Comparison of ENCODE assay signal across 8 mouse cellular contexts in the genomic region with DNA sequence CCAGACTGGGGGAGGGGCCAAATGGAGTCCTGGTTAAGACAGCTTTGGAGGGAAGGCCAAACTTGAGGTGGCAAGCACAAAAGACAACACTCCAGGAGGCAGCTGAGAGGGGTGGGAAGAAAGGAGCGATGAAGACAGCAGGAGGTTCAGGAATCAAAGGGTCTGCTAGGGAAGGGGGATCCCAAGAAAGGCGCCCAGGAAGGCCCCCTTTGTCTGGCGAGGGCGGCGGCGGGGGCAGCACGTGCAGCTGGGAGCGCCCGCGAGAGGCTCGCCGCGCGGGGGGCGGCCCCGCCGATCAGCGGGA. TPM values are rescaled to one million over a fixed set of nuclear protein-coding genes. Genes with fewer than 3 reads are reported as not detected.
DNase-seq lines count a peak whose midpoint lies in the region; ATAC-seq and TF ChIP-seq lines count a peak whose summit lies in the region.

No protein-coding gene starts in this region.

- H3K4me2 ChIP-seq in hindbrain, embryonic 14.5 days (replicated peaks), result peak overlapping the region; percentile 90
- peak overlapping the region; percentile 85 for H3K4me2 ChIP-seq in liver, embryonic 15.5 days
- peak overlapping the region; percentile 82 for H3K4me2 ChIP-seq in stomach, embryonic 15.5 days

- no peak for TF ChIP-seq CTCF in heart, adult 2 months (IDR thresholded peaks at IDR 0.05)
- no peak for TF ChIP-seq CTCF in cortical plate, adult 2 months (IDR thresholded peaks at IDR 0.05; ENCODE audit: extremely low read depth, insufficient read depth, low read length)

- intact Hi-C loops in heart, adult 2 months (cut with DNase I), result loop anchor here (1.0 kb wide), 1 partner anchor 19 kb away; no protein-coding TSS in a partner anchor

- peaks cover 19% of the 10 kb centered on the region for H3K4me1 ChIP-seq in heart, adult 2 months (ENCODE audit: control insufficient read depth, insufficient read depth, low read length)
- H3K4me1 ChIP-seq in cortical plate, adult 2 months (ENCODE audit: control insufficient read depth, insufficient read depth, low read length), result peaks cover 7% of the 10 kb centered on the region; the same call in 1 of the 2 replicates
- H3K4me1 ChIP-seq in hindbrain, embryonic 14.5 days (replicated peaks; ENCODE audit: control insufficient read depth, insufficient read depth, low read length), result peaks cover 68% of the 10 kb centered on the region
- H3K4me1 ChIP-seq in liver, embryonic 15.5 days (replicated peaks), result peaks cover 47% of the 10 kb centered on the region
- H3K4me1 ChIP-seq in stomach, embryonic 15.5 days, result peaks cover 40% of the 10 kb centered on the region

- WGBS in heart, adult 2 months, result under 1% methylated on average over 16 of the region's 18 CpGs
- 0% methylated on average over 7 of the region's 18 CpGs for WGBS in hindbrain, embryonic 14.5 days
- WGBS in liver, embryonic 15.5 days (ENCODE audit: insufficient replicate concordance), result under 1% methylated on average over 17 of the region's 18 CpGs
- WGBS in stomach, embryonic 15.5 days, result 0% methylated on average over 14 of the region's 18 CpGs

- H3K36me3 ChIP-seq in heart, adult 2 months (ENCODE audit: control insufficient read depth, insufficient read depth, low read length), result peaks cover 3% of the 10 kb centered on the region; the same call in 1 of the 2 replicates
- no peaks in the 10 kb centered on the region for H3K36me3 ChIP-seq in hindbrain, embryonic 14.5 days (replicated peaks; ENCODE audit: control insufficient read depth, insufficient read depth)
- H3K36me3 ChIP-seq in liver, embryonic 15.5 days (replicated peaks), result no peaks in the 10 kb centered on the region
- H3K36me3 ChIP-seq in stomach, embryonic 15.5 days, result no peaks in the 10 kb centered on the region

- peak overlapping the region; percentile 75 for H3K9ac ChIP-seq in heart, adult 2 months (ENCODE audit: low read depth, low read length)
- peak overlapping the region; percentile 78 for H3K9ac ChIP-seq in hindbrain, embryonic 14.5 days
- H3K9ac ChIP-seq in liver, embryonic 15.5 days, result peak overlapping the region; percentile 54; the same call in 1 of the 2 replicates
- H3K9ac ChIP-seq in stomach, embryonic 15.5 days, result peak overlapping the region; percentile 13

- no peak for DNase-seq in heart, adult 2 months
- no peak for DNase-seq in heart, adult 9 months (ENCODE audit: low spot score in 2 of 2)
- DNase-seq in hindbrain, embryonic 14.5 days (ENCODE audit: low spot score), result peak; percentile 77

- no peaks in the 10 kb centered on the region for H3K9me3 ChIP-seq in hindbrain, embryonic 14.5 days (ENCODE audit: control insufficient read depth, low read length)
- no peaks in the 10 kb centered on the region for H3K9me3 ChIP-seq in liver, embryonic 15.5 days (replicated peaks)
- no peaks in the 10 kb centered on the region for H3K9me3 ChIP-seq in stomach, embryonic 15.5 days

- no peak for TF ChIP-seq POLR2A in heart, adult 2 months (IDR thresholded peaks at IDR 0.05; ENCODE audit: insufficient read depth, low read depth, low read length)
- TF ChIP-seq POLR2A in cortical plate, adult 2 months (IDR thresholded peaks at IDR 0.05; ENCODE audit: extremely low read depth, insufficient read depth, low read length), result no peak

- peak; percentile 11 for ATAC-seq in CD4-positive, CD25-positive, alpha-beta regulatory T cell, adult 4 months
- ATAC-seq in hindbrain, embryonic 14.5 days (ENCODE audit: low FRiP score), result no peak
- no peak for ATAC-seq in liver, embryonic 15.5 days (ENCODE audit: insufficient read depth)
- peak; percentile 2; the same call in 1 of the 2 replicates for ATAC-seq in stomach, embryonic 15.5 days (ENCODE audit: insufficient read depth, low FRiP score, low read depth)
- no peak for ATAC-seq in megakaryocyte progenitor cell, adult 5-6 weeks (replicated peaks; ENCODE audit: poor library complexity)

- H3K27ac ChIP-seq in heart, adult 2 months, result peak overlapping the region; percentile 91
- H3K27ac ChIP-seq in cortical plate, adult 2 months (ENCODE audit: insufficient read depth, low read length), result peak overlapping the region; percentile 77
- peak overlapping the region; percentile 99 for H3K27ac ChIP-seq in hindbrain, embryonic 14.5 days
- peak overlapping the region; percentile 62 for H3K27ac ChIP-seq in liver, embryonic 15.5 days (replicated peaks)
- peak overlapping the region; percentile 93 for H3K27ac ChIP-seq in stomach, embryonic 15.5 days

- peak overlapping the region; percentile 77 for H3K4me3 ChIP-seq in heart, adult 2 months
- peak overlapping the region; percentile 56 for H3K4me3 ChIP-seq in cortical plate, adult 2 months (ENCODE audit: insufficient read depth, low read length)
- peak overlapping the region; percentile 42 for H3K4me3 ChIP-seq in hindbrain, embryonic 14.5 days (replicated peaks; ENCODE audit: low read length)
- H3K4me3 ChIP-seq in liver, embryonic 15.5 days (replicated peaks), result peak overlapping the region; percentile 60
- peak overlapping the region; percentile 47 for H3K4me3 ChIP-seq in stomach, embryonic 15.5 days (replicated peaks)

- no peaks in the 10 kb centered on the region for H3K27me3 ChIP-seq in heart, adult 2 months (ENCODE audit: control insufficient read depth, insufficient read depth, low read length)
- H3K27me3 ChIP-seq in hindbrain, embryonic 14.5 days (ENCODE audit: control insufficient read depth, insufficient read depth, low read length), result no peaks in the 10 kb centered on the region
- peaks cover 65% of the 10 kb centered on the region for H3K27me3 ChIP-seq in liver, embryonic 15.5 days
- H3K27me3 ChIP-seq in stomach, embryonic 15.5 days (replicated peaks), result no peaks in the 10 kb centered on the region

- TF ChIP-seq EP300 in heart, adult 2 months (IDR thresholded peaks at IDR 0.05; ENCODE audit: insufficient read depth, low read depth, low read length), result no peak

- H3K79me2 ChIP-seq in heart, adult 2 months (replicated peaks; ENCODE audit: control insufficient read depth, insufficient read depth, low read length), result no peaks in the 10 kb centered on the region

RNA-seq across cellular contexts. Expression of gene Ier5, which starts 16.5 kb away (rescaled TPM):
- 10 to 100 TPM; 12.5 to 16.8 TPM for total RNA-seq in heart, adult 2 months (2021)
- polyA plus RNA-seq in heart, adult 2 months (2012; rRNA removed), result 9.8 and 13.5 TPM in 2 replicates
- polyA plus RNA-seq in CD4-positive, CD25-positive, alpha-beta regulatory T cell, adult 4 months (2017; shearing (Covaris generic)), result 10 to 100 TPM in 1 of 2 experiments, 1 to 10 TPM in 1; 4.9 to 12.6 TPM
- 53.3 and 53.6 TPM in 2 replicates for polyA plus RNA-seq in cortical plate, adult 2 months (2012; rRNA removed)
- 10.5 and 13.0 TPM in 2 replicates for polyA plus RNA-seq in hindbrain, embryonic 14.5 days (2014; fragmentation: Nextera tagmentation; extraction: Ambion mirVana)
- 2.5 and 2.7 TPM in 2 replicates for polyA plus RNA-seq in liver, embryonic 15.5 days (2015; fragmentation: Nextera tagmentation; extraction: Ambion mirVana)
- 5.8 TPM in 2 replicates for polyA plus RNA-seq in stomach, embryonic 15.5 days (2015; fragmentation: Nextera tagmentation; extraction: Ambion mirVana)
- 6.8 and 12.1 TPM in 2 replicates for total RNA-seq in megakaryocyte progenitor cell, adult 5-6 weeks (2015)
- total RNA-seq in megakaryocyte progenitor cell, adult 5-6 weeks (2017), result 5.1 and 5.7 TPM in 2 replicates

Comparison
In these comparisons a context has a peak if more than half of its experiments do, and no peak if none do; other contexts are left out.
1. H3K9ac ChIP-seq: peak in every context shown above with its lines; median percentile 78 in hindbrain, embryonic 14.5 days; 75 in heart, adult 2 months; 54 in liver, embryonic 15.5 days; 13 in stomach, embryonic 15.5 days.
2. ATAC-seq: peak in CD4-positive, CD25-positive, alpha-beta regulatory T cell, adult 4 months (single experiment) and stomach, embryonic 15.5 days (single experiment); none in hindbrain, embryonic 14.5 days (single experiment), liver, embryonic 15.5 days (single experiment) and megakaryocyte progenitor cell, adult 5-6 weeks (single experiment).
3. Peak in every context shown above with its lines, with median percentiles within 50 percentile points of each other: H3K27ac ChIP-seq, H3K4me3 ChIP-seq and H3K4me2 ChIP-seq.